Mouse (Mus musculus) cerebellum, adult (tissue): ENCODE measurements at regions not wholly inside any gene's neighbourhood (a gene's known extent, or its start where the extent isn't known, plus 50 kb on each side); places are given as distances from the start of the nearest gene placed in this dataset.

Experiments
- ATAC-seq: cut with Nextera tagmentation; 2 replicates; pipeline ENCODE4 v1.9.2; 2017; ENCODE audit warnings: mild to moderate bottlenecking, moderate library complexity, mixed read lengths; ENCODE audit not compliant: insufficient number of reproducible peaks, low FRiP score, low TSS enrichment

DNA sequence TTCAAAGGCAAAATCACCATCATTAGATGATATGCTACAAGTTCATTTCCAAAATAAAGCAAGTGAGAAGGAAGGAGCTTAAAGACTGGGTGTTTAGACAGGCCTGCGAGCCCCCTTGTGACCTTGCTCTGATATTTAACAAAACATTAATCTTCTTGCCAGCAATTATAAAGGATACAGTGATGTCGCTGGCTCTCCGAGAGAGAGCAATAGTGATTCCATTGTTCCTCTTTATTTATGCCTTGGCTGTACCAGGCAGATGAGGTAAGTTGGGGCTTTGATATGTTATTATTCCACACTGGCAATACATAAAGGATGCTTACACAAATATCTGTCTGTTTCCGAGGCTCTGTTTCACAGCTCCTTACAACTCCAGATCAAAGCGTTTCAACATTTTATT lies 197.7 kb upstream of the Sall1 start:
- ATAC-seq = no peak

DNA sequence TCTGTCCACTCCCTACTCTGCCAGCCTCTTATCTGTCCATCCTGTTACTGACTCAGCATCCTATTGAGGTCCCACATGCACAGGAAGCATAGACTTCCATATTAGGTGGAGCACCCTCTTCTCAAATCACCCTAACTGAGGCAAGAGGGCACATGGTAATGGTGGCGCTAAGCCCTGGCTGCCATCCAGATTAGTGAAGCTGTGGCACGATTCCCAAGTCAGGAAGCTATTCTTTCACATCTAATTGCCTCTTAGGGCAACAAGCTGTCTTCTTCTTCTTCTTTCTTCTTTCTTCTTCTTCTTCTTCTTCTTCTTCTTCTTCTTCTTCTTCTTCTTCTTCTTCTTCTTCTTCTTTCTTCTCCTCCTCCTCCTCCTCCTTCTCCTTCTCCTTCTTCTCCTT lies 195.7 kb upstream of the Sall1 start:
- no peak for ATAC-seq

DNA sequence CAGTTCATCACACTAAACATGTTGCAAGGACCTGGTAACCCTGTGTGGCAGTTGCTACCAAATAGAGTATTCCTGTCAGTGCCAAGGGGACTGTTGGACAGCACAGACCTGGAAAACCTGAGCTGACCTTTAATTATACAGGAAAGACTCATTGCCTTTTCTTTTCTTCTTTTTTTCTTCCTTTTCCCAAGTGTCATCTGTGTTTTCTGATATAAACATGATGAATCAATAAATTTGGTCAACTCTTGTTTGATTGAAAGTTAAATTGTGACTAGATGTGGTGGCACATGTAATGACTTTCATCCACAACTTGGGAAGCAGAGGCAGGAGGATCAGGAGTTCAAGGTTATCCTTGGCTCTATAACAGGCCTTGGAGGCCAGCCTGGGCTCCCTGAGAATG lies 190.1 kb upstream of the Sall1 start:
- ATAC-seq = no peak

DNA sequence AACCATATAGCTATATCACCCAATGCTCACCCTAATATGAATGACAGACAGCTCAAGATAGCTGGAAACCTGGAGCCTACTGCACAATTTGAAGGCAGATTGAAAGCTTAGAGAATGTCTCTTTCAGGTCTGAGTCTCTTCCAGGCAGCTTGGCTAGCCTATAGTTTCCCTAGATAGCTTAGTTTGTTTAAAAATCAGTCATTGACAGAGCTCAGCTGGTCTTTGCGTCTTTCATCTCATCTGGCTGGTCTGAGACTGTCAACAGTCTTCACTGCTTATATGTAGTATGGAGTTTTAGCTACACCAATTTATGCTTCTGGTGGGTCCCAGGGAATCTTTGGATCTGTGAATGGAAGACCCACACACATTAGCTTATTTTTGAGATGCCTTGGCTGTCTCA lies 188.4 kb upstream of the Sall1 start:
- no peak for ATAC-seq

DNA sequence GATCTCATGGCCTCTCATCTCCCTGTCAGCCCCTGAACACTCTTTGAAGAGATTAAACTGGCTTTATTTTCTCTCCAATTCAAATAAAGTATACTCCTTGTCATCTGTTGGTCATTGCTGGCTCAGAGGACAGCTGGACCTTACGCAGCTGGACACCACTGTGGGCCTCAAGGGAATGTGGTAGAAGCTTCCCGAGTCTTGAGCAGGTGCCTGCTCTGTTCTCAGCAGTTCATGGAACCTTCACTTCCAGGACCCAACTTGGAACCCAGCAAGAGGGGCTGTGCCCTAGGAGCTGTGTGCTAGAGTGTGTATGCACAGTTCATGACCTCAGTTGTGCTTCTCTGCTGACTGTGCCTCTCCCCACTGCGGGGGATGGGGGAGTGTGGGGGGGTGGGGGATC lies 185.2 kb upstream of the Sall1 start:
- no peak for ATAC-seq

DNA sequence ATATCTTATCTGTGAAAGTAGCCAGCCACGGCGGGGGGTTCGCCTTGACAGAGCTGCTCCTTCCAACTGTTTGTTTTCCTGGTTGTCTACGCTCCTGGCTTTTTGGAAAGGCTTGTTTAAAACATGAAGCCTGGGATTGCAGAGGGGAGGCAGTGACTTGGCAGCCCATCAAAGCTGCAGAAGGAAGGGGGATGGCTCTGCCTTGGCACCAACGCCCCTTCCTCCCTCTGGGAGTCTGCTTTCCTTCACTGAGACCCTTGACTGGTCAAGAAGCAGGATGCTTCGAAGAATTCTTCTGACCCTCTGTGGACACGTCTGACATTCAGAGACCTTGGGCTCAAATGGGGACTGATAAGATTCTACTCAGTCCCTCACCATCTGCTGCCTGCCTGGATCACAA lies 176.9 kb upstream of the Sall1 start:
- no peak for ATAC-seq

DNA sequence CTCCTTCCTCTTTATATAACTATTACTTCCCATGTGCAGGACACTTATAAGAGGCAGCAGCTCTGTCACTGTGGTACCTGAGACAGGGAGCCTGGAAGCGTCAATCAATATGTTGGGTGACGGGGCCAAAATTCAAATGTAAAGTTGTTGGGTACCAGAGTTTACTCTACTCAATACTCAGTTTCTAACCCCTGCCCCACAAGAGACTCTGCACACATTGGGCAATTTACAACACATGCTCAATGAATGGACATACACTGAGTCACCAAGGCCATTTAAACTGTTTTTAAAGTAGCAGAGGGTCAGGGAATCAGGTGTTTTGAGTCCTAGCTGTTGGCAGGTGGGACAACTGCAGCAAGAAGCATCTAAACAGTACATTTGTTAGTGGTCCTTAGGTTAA lies 176.4 kb upstream of the Sall1 start:
- no peak for ATAC-seq

DNA sequence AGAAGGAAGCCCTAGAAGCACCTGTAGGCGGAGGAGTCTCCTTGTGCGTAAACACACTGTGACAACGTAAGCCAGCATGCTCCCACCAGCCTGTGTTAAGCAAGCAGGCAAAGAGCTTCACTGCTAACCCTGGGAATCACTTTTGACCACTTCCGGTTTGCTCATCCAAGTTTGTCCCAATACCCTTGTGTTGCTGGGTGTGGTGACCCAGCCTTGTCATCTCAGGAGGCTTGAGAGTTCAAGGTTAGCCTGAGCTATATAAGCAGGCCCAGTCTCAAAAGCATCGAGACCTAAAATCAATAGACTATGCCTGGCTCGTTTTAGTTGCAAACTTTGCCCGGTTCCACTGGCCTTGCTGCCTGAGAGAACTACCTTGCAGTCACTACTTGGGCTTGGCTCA lies 175.2 kb upstream of the Sall1 start:
- no peak for ATAC-seq

DNA sequence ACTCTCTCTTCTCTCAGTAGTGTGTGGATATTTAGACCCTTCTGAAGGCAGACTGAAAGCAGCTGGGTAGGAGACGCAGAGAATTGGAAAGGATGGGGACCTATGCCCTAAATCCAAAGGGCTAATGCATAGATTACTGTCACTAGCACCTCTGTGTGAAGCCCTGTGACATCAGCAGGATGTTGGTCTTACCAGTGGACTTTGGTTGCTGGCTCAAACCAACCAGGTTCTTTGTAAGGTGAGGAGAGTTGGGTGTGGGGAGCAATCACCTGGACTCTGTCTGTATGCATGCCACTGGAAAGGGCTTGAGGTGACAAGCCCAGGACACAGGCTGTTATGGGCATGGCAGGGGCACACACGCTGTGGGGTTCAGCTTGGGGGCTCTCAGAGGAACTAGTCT lies 173.7 kb upstream of the Sall1 start:
- ATAC-seq = no peak

DNA sequence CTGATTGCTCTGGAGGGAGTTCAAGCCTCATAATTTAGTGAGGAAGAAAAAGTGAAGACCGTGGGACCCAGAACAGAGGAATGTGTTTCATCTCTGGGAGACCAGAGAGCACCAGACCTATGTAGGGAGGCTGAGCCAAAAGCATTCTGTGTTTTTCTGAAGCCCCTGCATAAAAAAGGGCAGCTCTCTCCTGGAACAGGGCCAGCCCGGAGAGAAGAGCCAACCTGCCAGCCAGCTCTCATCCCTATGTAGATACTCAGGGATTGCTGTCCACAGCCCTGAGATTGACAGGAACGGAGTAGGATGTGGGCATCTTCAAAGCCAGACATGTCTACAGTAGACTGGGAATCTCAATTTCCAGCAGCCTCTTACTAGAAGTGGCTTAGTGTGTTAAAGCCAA lies 168.0 kb upstream of the Sall1 start:
- ATAC-seq = no peak

DNA sequence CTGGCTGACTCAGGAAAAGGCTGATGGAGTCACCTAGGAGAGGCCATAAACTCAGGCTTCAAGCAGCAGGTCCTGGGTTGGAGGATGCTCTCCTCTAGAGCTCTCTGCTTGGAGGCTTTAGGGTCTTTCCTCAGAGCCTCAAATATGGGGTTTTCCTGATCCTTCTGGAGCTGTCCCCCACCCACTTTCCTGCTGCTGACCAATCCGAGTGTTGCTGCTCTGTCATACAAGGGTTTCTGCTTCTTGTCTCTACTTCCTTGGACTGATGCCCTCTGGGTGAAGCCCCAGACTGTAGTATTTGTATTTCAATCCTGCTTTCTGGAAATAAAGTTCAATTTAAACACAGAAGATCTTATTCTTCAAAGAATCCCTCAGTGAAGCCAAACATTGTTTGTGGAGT lies 166.7 kb upstream of the Sall1 start:
- ATAC-seq = no peak

DNA sequence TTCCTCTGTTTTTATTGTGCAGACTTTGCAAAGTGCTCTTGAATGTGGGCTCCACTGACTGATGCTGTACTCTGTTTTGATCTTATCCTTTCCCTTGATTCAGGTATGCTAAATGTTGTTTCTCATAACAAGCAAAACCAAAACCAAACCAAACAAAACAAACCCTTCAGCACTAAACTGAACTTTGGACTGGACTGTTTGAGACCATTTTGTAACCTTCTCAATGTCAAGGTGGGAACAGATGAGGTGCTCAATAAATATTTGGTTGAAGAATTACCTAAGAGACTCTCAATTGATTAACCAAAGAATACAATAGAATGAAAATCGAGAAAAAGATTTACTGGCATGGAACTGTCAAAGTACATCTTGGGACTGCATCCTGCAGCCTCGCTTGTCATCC lies 163.9 kb upstream of the Sall1 start:
- ATAC-seq = no peak

DNA sequence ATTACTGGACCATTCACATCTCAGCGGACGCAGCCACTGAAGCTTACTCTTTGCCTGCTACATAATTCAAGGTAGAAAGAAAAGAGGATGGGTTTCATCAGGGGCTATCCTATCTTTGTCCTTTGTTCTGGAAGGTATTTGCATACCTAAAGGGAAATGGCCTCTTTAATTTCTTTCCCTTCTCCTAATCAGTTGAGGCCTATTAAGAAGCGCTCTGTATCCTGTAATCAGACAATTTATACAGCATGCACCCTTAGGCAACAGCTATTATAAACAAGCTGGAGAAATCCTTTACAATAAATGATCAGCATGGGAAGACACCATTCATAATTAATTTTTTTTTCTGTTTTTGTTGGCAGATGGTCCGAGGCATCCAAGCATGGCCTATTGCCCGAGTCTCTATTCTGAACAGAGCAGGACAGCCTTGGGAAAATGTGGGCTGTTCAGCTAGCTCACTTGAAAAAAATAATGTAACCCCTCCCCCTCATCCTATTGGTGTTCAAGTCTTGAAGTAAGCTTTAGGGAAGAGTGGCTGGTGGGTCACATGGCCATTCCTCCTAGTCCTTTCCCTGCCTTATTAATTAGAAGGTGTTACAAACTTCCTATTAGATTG lies 158.6 kb upstream of the Sall1 start:
- ATAC-seq = no peak

DNA sequence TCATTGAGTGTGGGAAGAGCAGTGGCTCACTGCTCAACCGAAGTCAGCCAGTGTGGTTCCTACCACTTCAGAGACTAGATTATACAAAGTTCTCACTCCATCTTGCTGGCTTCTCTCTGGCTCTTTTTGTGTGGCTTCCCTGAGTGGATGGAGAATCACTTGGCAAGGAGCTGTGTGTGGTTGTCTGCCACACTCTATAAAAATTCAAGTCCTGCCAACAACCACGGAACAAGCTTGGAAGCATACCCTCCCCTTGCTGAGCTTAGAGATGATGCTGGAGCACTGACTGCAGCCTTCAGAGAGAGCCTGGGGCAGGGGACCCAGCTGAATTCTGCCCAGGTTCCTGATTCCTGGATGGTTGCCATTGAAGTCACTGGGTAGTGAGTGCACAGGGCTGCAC lies 156.3 kb upstream of the Sall1 start:
- ATAC-seq = no peak

DNA sequence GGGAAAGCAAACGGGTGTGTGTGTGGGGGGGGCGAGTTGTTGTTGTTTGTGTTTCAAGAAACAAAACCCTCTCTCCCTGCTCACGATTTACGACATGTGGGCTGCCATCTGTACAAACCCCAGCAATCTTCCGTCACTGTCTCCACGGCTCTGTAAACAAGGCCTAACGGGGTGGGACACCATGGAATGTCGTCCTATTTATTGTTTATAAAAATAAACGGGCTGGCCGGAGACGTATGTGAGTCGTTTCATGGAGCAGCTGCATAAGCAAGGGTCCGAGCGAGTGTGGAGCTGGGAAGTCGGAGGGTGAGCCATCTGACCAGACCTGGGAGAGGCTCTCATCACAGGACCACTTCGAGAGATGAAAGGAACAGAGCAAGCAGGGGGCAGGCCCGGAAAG lies 141.4 kb upstream of the Sall1 start:
- no peak for ATAC-seq

DNA sequence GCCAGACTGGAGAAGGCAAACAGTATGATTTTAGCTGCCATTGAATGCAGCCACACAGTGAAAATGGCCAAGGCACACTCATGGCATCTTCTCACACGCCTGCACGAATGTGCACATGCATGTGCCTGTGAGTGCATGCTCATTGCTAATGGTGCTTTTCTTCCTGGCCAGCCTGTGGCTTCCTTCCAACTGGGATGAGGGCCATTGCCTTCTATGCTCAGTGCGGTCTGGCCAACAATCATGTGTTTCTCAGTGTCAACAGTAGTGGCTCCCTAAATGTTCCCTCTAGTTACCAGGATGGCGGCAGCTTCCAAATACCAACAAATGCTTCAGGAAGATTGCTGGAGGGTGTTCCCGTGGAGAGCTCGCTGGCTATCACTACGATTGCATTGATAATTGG lies 131.7 kb upstream of the Sall1 start:
- ATAC-seq = no peak

DNA sequence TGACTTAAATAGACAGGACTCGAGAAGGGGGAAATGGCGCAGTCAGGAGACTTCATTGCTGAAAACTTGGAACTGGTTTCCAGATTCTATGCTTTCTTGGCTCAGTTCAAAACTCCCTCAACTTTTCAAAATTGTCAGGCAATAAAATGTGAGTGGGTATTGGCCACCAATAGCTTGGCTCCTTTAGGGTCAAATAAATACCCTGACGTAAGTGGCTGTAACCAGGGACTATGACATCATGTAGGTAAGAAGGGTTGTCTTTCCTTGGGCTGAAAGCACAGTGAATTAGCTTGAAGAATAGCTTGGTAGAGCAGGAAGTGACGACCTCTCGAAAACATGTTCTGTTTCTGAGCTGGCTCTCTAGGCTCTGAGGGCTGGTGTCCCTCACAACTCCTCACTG lies 127.6 kb upstream of the Sall1 start:
- ATAC-seq = no peak

DNA sequence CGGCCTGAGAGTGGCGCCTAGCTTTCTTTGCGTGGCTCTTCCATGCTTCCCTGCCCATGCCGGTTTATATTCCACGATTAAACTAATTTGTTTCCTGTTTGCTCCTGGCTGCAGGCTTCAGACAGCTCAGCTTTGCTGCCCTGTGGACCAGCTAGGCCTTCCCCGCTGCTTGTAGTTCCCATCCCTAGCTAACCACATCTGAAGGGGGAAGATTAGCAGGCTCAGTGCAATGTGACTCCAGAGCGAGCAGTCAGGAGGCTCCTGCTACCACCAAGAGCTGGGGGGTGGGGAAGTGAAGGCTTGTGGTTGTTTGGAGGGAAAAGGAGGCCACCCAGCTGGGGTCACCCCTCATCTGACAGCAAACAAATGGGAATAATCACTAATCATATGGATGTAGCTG lies 125.5 kb upstream of the Sall1 start:
- ATAC-seq = no peak

DNA sequence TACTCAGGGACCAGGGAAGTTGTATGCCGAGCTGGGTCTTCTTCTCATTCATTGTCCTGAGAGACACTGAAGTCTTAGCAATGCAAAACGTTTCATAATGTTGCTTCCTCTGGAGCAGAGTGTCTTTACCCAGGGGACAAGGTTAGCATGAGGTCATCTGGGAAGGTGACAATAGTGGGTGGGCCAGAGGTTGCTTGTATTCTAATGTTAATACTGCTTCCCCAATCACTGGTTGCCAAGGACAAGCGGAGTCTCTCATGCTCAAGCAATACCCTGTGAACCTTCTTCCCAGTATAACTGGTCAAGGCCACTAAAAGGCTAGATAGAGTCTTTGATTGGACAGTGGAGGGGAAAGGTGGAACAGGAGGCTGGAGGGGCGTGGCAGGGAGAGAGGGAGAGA lies 123.1 kb upstream of the Sall1 start:
- ATAC-seq = no peak

DNA sequence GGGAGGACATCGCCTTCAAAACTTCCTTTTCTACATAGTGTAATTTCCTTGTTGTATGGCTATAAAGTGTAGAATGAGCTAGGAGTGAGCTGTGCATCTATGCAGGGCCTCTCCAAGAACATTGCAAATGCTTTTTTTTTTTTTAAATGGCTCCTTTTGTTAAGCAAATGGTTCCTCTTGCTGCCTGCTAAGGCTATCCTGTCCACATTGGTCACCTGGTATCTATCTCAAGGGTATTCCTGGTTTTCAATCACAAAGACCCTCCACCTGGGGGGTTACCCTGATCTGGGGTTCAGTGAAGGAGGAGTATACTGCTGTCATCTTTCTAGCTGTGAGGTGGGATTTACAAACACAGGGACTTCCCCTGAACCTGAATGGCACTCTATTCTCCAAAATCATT lies 112.9 kb upstream of the Sall1 start:
- no peak for ATAC-seq

DNA sequence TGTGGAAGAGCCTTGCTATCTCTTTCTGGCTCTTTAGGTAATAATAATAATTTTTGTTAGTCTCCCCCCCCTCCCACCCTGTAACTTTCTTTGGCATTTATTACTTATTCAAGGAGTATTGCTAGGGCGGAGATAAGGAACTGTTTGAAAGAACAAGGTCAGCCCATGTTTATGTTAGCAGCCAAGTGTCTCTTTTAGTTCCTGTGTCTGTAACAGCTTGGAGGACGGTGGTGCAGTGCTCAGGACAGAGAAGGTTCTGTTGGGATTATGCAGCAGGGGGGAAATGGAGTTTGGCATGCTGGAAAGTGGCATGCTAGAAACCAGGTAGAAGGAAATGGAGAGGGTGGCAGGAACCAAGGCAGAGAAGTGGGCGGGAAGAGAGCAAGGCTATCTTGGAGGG lies 109.6 kb upstream of the Sall1 start:
- no peak for ATAC-seq

DNA sequence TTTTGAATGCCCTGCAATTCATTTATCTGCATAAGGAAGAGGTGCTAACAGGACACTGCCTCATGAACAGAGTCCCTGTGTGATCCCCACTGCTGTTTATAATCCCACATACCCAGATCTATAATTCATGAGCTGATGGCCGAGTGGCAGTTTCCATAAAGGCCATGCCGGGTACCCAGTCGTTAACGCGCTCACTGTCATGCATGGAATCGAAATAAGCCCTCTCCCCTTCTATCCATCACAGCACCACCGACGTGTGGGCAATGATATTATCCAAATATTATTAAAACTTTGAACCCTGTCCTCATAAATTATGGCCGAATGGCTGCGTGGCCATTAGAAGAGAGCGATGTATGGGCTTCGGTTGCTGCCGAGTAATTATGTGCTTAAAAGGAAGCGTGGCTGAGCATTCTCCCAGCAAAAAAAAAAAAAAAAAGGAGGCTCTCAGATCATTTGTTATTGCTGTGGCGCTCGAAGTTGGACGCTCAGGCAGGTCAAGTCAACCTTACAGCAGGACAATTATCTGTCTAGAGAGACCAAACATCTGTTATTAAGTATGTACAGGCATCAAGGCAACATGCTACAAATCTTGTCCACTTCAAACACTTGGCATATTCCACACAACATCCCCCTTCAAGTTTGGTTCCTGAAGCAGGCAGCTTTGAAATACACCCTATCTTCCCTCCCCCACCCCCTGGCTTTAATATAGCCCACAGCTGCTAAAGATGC lies 109.1 kb upstream of the Sall1 start:
- ATAC-seq = no peak

DNA sequence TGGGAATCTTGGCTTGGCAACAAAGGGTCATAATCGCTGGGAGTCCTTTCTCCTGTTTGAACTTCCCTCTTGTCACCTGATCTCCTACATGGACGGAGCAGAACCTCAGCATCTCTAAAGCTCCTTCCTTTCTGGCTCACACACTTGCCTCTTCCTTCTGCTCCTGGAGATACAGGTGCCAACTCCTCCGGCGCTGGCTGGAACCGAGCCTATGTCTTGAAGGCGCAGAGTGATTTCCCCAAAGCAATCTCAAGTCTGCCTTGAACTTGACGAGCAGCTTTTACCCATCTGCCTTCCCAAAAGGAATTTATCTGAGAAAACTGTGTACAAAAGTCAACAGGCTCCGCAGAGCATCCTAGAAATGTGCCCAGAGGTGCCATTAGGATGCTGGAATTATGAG lies 108.4 kb upstream of the Sall1 start:
- ATAC-seq = no peak
